Mouse (Mus musculus) ES-Bruce4 (cell line): ENCODE data around the gene Slc25a4.

Experiments used
- EP300 ChIP-seq: IDR thresholded peaks from 2 replicates; pipeline ENCODE4 v1.6.1; 2011; ENCODE audit warnings: low read depth, low read length; ENCODE audit not compliant: insufficient read depth
- POLR2A ChIP-seq: IDR thresholded peaks from one replicate; pipeline ENCODE4 v1.8.1; 2011; ENCODE audit warnings: low read length; ENCODE audit not compliant: insufficient read depth

DNA sequence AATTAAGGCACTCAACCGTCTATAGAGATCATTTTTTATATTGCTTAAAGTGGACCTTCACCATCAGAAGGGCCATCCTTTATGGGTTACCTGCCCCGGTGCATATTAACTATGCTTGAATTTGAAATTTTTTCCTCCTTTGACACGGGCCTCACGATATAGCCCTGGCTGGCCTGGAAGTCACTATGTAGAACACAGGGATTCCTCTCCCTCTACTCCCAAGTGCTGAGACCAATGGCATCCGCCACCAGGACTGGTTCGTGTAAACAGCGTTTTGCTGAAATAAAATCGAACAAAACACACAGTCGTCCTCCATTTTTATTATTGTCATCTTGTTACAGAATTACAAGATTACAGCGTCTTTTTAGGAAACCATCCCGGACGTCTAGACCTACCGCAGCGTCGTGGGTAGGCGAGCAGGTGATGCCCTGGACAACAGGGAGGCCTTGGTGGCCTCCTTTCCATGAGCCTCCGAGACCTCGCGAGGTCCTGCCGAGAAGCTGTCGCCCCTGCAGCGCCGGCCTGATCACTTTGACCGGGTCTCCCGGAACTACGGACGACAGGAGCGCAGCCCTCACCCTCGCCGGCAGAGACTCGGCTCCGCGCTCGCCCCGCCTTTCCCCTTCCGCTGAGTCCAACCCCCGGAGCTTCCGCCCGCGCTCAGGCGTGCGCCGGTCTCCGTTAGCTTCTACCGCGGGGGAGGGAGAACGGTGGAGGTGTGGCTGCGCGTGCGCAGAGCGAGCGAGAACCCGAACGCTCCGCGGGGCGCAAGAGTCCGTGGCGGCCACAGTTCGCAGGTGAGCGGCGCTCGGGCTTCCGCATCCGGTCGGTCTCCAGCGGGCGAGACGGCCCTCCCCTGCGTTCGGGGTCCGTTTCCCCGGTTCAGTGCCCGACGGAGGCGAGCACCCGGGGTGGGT, 47.9 kb downstream of the Slc25a4 start:
- TF ChIP-seq EP300 (no peak), POLR2A (peak; percentile 59)
